Mouse (Mus musculus): ENCODE measurements around the gene Dgkh.

DNA sequence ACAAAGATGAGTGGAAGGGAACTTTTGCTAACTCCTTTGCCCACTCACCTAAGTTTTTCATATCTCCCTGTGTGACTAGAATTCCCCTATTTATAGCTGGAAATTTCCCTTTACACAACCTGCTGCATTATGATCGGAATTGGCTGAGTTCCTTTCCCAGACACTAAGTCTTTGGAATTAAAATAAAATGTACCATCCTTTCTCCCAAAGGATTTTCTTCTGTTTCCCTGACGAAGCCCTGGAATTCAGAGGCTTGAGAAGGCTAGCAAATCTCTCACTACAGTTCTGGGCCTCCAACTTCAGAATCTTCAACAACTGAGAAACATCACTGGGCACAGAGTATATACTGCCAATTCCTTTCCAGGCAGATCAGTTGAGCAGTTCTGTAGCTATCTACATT is 197.2 kb downstream of the Dgkh start:
- TF ChIP-seq POLR2A (IDR thresholded peaks at IDR 0.05; ENCODE audit: borderline replicate concordance, extremely low read depth, low read depth, low read length) = no peak
- no peak for TF ChIP-seq CTCF (IDR thresholded peaks at IDR 0.05; ENCODE audit: insufficient read depth, low read length)

All from lung, adult 2 months (tissue).